Mouse (Mus musculus) midbrain, embryonic 15.5 days (tissue): Measurements from ENCODE around the gene Tspo. TPM values are rescaled to one million over a fixed set of nuclear protein-coding genes. Genes with fewer than 3 reads are reported as not detected.

Experiments
- ATAC-seq: fragments of 200-750 bp; cut with Nextera tagmentation; replicated peaks from 2 replicates; pipeline ENCODE4 v1.8.0; 2017; ENCODE audit warnings: moderate TSS enrichment
- H3K27ac ChIP-seq: fragments of 300-500 bp; sonication (generic); 2 replicates; pipeline ENCODE4 v1.5.1; 2015; ENCODE audit warnings: mild to moderate bottlenecking, inconsistent platforms
- H3K27me3 ChIP-seq: fragments of 300-500 bp; sonication (generic); replicated peaks from 2 replicates; pipeline ENCODE4 v1.6.1; 2015; ENCODE audit warnings: inconsistent platforms
- H3K36me3 ChIP-seq: fragments of 300-500 bp; sonication (generic); replicated peaks from 2 replicates; pipeline ENCODE4 v1.6.1; 2015; ENCODE audit warnings: inconsistent platforms
- H3K4me1 ChIP-seq: fragments of 300-500 bp; sonication (generic); 2 replicates; pipeline ENCODE4 v1.6.1; 2015; ENCODE audit warnings: inconsistent platforms
- H3K4me2 ChIP-seq: fragments of 300-500 bp; sonication (generic); 2 replicates; pipeline ENCODE4 v1.6.1; 2015; ENCODE audit warnings: inconsistent platforms, mild to moderate bottlenecking, moderate library complexity
- H3K4me3 ChIP-seq: fragments of 300-500 bp; sonication (generic); 2 replicates; pipeline ENCODE4 v1.5.1; 2015; ENCODE audit warnings: mild to moderate bottlenecking, inconsistent platforms
- H3K9ac ChIP-seq: fragments of 300-500 bp; sonication (generic); 2 replicates; pipeline ENCODE4 v1.6.1; 2015; ENCODE audit warnings: mild to moderate bottlenecking, inconsistent platforms
- H3K9me3 ChIP-seq: fragments of 300-500 bp; sonication (generic); 2 replicates; pipeline ENCODE4 v1.6.1; 2016; ENCODE audit warnings: inconsistent platforms
- WGBS: fragments of 180-500 bp; shearing (Covaris S2); methylation state at CpG from one replicate; pipeline ENCODE4 v1.1.7; 2015; ENCODE audit warnings: mixed read lengths; 5-methylcytosine and 5-hydroxymethylcytosine counted together
- polyA plus RNA-seq: library from polyadenylated mRNA; unstranded; fragments of >200 nt; fragmentation: Nextera tagmentation; extraction: Ambion mirVana; gene quantifications from 2 replicates; pipeline ENCODE4 v1.2.1, GENCODE M21; 2015

Gene Tspo
- polyA plus RNA-seq, 1 experiment from 2014 or later, result 8.1 TPM

GRCm38 (mm10) chr15:83572132-83572531, 8.7 kb downstream of the Tspo start:
- WGBS, result 91% methylated on average over 4 of the region's 4 CpGs

GRCm38 (mm10) chr15:83573606-83574005, 10.2 kb downstream of the Tspo start:
- Histone ChIP-seq H3K9me3 (no peaks in the 10 kb centered on the region), H3K4me2 (no peak overlapping the region), H3K27ac (no peak overlapping the region), H3K9ac (no peak overlapping the region), H3K4me1 (no peaks in the 10 kb centered on the region), H3K36me3 (peaks cover 33% of the 10 kb centered on the region), H3K4me3 (no peak overlapping the region), H3K27me3 (no peaks in the 10 kb centered on the region)
- WGBS, result 94% methylated on average over 12 of the region's 12 CpGs
- no peak for ATAC-seq

More at GRCm38 (mm10) chr15:83572132-83572531, 8.7 kb downstream of the Tspo start:
- H3K9me3 ChIP-seq, result no peaks in the 10 kb centered on the region
- no peaks in the 10 kb centered on the region for H3K27me3 ChIP-seq
- ATAC-seq, result no peak
- no peak overlapping the region for H3K9ac ChIP-seq
- no peak overlapping the region for H3K4me2 ChIP-seq
- H3K4me1 ChIP-seq, result no peaks in the 10 kb centered on the region
- no peak overlapping the region for H3K4me3 ChIP-seq
- H3K36me3 ChIP-seq, result peaks cover 21% of the 10 kb centered on the region
- no peak overlapping the region for H3K27ac ChIP-seq

- Histone ChIP-seq H3K9ac (no peak overlapping the region), H3K27me3 (no peaks in the 10 kb centered on the region), H3K9me3 (no peaks in the 10 kb centered on the region), H3K36me3 (peaks cover 42% of the 10 kb centered on the region), H3K27ac (no peak overlapping the region), H3K4me3 (no peak overlapping the region), H3K4me1 (no peaks in the 10 kb centered on the region), H3K4me2 (no peak overlapping the region)
- ATAC-seq, result no peak
- 91% methylated on average over 6 of the region's 6 CpGs for WGBS
Observed at GRCm38 (mm10) chr15:83574731-83575351, 11.4 kb downstream of the Tspo start.

- H3K27me3 ChIP-seq, result no peaks in the 10 kb centered on the region
- H3K4me1 ChIP-seq, result no peaks in the 10 kb centered on the region
- H3K4me3 ChIP-seq, result no peak overlapping the region
- H3K27ac ChIP-seq, result no peak overlapping the region
- 95% methylated on average over 8 of the region's 8 CpGs for WGBS
- peaks cover 49% of the 10 kb centered on the region for H3K36me3 ChIP-seq
- H3K9ac ChIP-seq, result no peak overlapping the region
- no peak overlapping the region for H3K4me2 ChIP-seq
- ATAC-seq, result no peak
- H3K9me3 ChIP-seq, result no peaks in the 10 kb centered on the region
Observed at GRCm38 (mm10) chr15:83575543-83575942, 12.2 kb downstream of the Tspo start.

GRCm38 (mm10) chr15:83576651-83577050, 13.3 kb downstream of the Tspo start:
- no peaks in the 10 kb centered on the region for H3K27me3 ChIP-seq
- no peak overlapping the region for H3K4me2 ChIP-seq
- no peaks in the 10 kb centered on the region for H3K9me3 ChIP-seq
- no peaks in the 10 kb centered on the region for H3K4me1 ChIP-seq
- 93% methylated on average over 9 of the region's 9 CpGs for WGBS
- H3K4me3 ChIP-seq, result no peak overlapping the region
- ATAC-seq, result no peak
- no peak overlapping the region for H3K9ac ChIP-seq
- H3K36me3 ChIP-seq, result peaks cover 58% of the 10 kb centered on the region
- no peak overlapping the region for H3K27ac ChIP-seq

GRCm38 (mm10) chr15:83582931-83583330, 19.5 kb downstream of the Tspo start:
- Histone ChIP-seq H3K27ac (no peak overlapping the region), H3K9ac (no peak overlapping the region), H3K4me1 (no peaks in the 10 kb centered on the region), H3K4me2 (no peak overlapping the region), H3K9me3 (peaks cover 2% of the 10 kb centered on the region; the same call in 1 of the 2 replicates), H3K36me3 (peaks cover 53% of the 10 kb centered on the region), H3K4me3 (no peak overlapping the region), H3K27me3 (no peaks in the 10 kb centered on the region)
- 81% methylated on average over 4 of the region's 4 CpGs for WGBS
- ATAC-seq, result no peak

- Histone ChIP-seq H3K4me2 (no peak overlapping the region), H3K27ac (no peak overlapping the region), H3K27me3 (no peaks in the 10 kb centered on the region), H3K4me3 (no peak overlapping the region), H3K9me3 (peaks cover 2% of the 10 kb centered on the region; the same call in 1 of the 2 replicates), H3K36me3 (peaks cover 54% of the 10 kb centered on the region), H3K9ac (no peak overlapping the region), H3K4me1 (no peaks in the 10 kb centered on the region)
- ATAC-seq, result no peak
- 62% methylated on average over 8 of the region's 8 CpGs for WGBS
Observed at GRCm38 (mm10) chr15:83583419-83584156, 20.2 kb downstream of the Tspo start.

GRCm38 (mm10) chr15:83584741-83585220, 21.4 kb downstream of the Tspo start:
- 91% methylated on average over 6 of the region's 6 CpGs for WGBS
- Histone ChIP-seq H3K9ac (no peak overlapping the region), H3K9me3 (peaks cover 2% of the 10 kb centered on the region; the same call in 1 of the 2 replicates), H3K27me3 (no peaks in the 10 kb centered on the region), H3K36me3 (peaks cover 47% of the 10 kb centered on the region), H3K27ac (no peak overlapping the region), H3K4me2 (no peak overlapping the region), H3K4me1 (no peaks in the 10 kb centered on the region), H3K4me3 (no peak overlapping the region)
- ATAC-seq, result no peak

- peaks cover 2% of the 10 kb centered on the region; the same call in 1 of the 2 replicates for H3K9me3 ChIP-seq
- H3K27me3 ChIP-seq, result no peaks in the 10 kb centered on the region
- H3K4me1 ChIP-seq, result peaks cover 22% of the 10 kb centered on the region
- no peak for ATAC-seq
- H3K4me2 ChIP-seq, result no peak overlapping the region
- H3K9ac ChIP-seq, result no peak overlapping the region
- no peak overlapping the region for H3K27ac ChIP-seq
- 96% methylated on average over 4 of the region's 4 CpGs for WGBS
- H3K36me3 ChIP-seq, result peaks cover 23% of the 10 kb centered on the region
- no peak overlapping the region for H3K4me3 ChIP-seq
Observed at GRCm38 (mm10) chr15:83590841-83591240, 27.4 kb downstream of the Tspo start.

- H3K4me2 ChIP-seq, result no peak overlapping the region
- H3K27ac ChIP-seq, result no peak overlapping the region
- peaks cover 14% of the 10 kb centered on the region for H3K36me3 ChIP-seq
- WGBS, result 91% methylated on average over 6 of the region's 6 CpGs
- no peak for ATAC-seq
- no peak overlapping the region for H3K9ac ChIP-seq
- H3K4me3 ChIP-seq, result no peak overlapping the region
- H3K9me3 ChIP-seq, result no peaks in the 10 kb centered on the region
- no peaks in the 10 kb centered on the region for H3K27me3 ChIP-seq
- H3K4me1 ChIP-seq, result peaks cover 22% of the 10 kb centered on the region
Observed at GRCm38 (mm10) chr15:83591758-83592157, 28.4 kb downstream of the Tspo start.

- H3K9ac ChIP-seq, result no peak overlapping the region
- 0 out of 2 replicates have a peak, but pooled peaks cover 7% of the 10 kb centered on the region for H3K36me3 ChIP-seq
Observed at GRCm38 (mm10) chr15:83592260-83593188, 29.1 kb downstream of the Tspo start.

GRCm38 (mm10) chr15:83593189-83593585, 29.8 kb downstream of the Tspo start:
- Histone ChIP-seq H3K27ac (no peak overlapping the region), H3K4me1 (peaks cover 22% of the 10 kb centered on the region), H3K9ac (peak overlapping the region; percentile 74; the same call in 1 of the 2 replicates), H3K36me3 (0 out of 2 replicates have a peak, but pooled peaks cover 6% of the 10 kb centered on the region), H3K27me3 (no peaks in the 10 kb centered on the region), H3K9me3 (no peaks in the 10 kb centered on the region), H3K4me3 (peak overlapping the region; percentile 76; the same call in 1 of the 2 replicates), H3K4me2 (peak overlapping the region; percentile 65)
- no peak for ATAC-seq

More at GRCm38 (mm10) chr15:83592260-83593188, 29.1 kb downstream of the Tspo start:
- peaks cover 22% of the 10 kb centered on the region for H3K4me1 ChIP-seq
- no peaks in the 10 kb centered on the region for H3K9me3 ChIP-seq
- no peak overlapping the region for H3K27ac ChIP-seq
- H3K4me2 ChIP-seq, result peak overlapping the region; percentile 65; the same call in 1 of the 2 replicates
- no peak for ATAC-seq
- H3K4me3 ChIP-seq, result no peak overlapping the region
- H3K27me3 ChIP-seq, result no peaks in the 10 kb centered on the region
- WGBS, result 86% methylated on average over 8 of the region's 8 CpGs
